Mouse (Mus musculus) c-Kit-positive CD71-positive TER-119-positive erythroid progenitor cells, embryonic 14.5 days (primary cell): ENCODE measurements around the gene Foxp1.

Experiments used
- DNase-seq: peaks from one replicate; pipeline ENCODE4 v3.0.0-alpha.2; 2013; ENCODE audit warnings: low spot score

Gene Foxp1

DNA sequence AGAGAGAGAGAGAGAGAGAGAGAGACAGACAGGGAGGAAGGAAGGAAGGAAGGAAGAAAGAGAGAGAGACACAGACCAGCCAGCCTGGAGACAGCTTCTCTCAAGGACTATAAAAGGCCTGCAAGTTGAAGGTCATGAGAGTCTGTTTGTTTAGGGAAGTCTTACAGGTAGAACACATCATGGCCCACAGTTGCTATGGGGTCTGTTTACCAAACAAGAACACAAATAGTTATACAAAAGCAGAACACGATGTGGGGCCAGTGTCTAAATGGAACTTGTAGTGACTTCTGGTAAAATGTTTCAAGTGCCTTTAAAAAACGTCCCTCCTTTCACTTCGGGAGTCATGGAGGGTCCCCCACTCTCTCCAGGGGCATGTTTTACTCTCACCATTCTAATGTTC lies 529.3 kb downstream of the Foxp1 start:
- no peak for DNase-seq

DNA sequence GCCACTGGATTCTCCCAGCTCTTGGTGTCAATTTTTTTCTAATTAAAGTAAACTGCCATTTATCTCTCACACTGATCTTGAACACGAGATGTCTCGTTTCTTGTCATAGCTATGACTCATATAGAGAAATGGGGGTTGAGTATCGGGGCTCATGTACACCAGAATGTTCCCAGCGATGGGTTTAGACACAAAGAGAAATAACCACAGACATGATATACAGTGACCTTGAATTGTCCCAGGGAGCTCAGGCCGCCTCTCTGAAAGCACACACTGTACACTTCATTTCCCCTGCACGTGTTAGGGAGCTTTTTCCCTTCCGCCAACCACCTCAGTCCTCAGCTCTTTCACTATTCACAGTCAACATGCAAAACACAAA lies 529.8 kb downstream of the Foxp1 start:
- no peak for DNase-seq

DNA sequence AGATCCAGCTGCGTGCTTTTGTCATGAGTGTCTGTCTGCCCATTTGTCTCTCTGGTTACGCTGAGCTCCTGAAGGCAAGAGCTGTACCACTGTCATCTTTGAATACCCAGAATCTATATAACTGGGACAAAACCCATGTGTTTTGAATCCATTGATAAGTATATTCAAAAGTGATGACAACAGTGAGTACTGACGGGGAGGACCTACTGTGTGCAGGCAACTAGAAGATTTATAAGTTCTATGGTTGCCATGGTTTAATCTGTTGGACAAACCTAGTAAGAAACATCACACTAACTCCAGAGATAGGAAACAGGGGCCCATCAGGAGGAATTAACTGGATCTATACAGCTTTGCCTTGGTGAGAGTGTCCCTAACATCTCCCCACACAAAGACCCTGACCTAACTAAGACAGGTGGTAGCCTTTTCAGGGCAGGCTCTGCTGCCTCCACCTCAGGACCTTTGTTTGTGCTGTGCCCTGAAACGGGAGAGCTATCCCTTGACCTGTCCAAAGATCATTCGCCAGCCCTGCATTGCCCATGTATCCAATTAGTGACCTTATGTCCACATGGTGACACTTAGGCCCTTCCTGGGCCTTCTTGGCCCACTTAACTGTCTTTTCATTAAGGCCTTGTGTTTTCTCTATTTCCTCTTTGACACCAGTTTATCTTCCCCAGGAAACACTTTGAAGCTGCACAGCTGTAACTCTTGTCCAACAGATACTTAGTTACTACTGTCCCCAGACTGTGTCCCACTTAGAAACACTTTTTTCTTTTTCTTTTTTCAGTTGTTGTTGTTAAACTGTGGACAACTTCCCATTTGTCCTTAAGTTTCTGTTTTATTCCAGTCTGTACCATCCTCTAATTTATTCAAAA lies 530.4 kb downstream of the Foxp1 start:
- DNase-seq = no peak

DNA sequence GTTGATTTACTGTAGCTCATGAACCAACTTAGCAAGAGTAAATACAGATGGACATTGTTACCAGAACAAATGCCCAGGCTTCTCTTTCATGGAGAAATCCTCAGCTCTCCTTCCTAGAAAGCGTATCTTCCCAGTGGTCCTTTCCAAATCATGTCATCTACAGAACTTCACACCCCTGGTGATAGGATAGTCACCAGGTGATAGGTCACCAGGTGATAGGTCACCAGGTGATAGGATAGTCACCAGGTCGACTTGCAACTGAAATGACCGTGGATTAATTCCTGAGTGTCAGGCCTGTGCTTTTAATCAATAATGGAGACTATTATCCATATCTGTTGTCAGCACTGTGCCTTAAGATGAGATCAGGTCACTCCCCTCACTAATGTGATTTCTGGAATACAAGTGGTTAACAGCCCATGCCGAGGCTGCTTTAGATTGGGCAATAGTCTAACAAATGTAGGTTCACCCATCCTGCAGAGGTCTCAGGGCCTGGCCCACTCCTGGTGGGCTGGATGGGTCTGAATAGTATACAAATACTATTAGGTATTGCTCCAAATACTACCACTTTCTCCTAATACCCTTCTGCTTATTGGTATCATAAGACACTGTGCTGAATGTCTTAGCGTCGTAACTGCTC lies 534.9 kb downstream of the Foxp1 start:
- DNase-seq = no peak

GRCm38 (mm10) chr6:98985452-98985851 lies 537.1 kb downstream of the Foxp1 start:
- DNase-seq = no peak

DNA sequence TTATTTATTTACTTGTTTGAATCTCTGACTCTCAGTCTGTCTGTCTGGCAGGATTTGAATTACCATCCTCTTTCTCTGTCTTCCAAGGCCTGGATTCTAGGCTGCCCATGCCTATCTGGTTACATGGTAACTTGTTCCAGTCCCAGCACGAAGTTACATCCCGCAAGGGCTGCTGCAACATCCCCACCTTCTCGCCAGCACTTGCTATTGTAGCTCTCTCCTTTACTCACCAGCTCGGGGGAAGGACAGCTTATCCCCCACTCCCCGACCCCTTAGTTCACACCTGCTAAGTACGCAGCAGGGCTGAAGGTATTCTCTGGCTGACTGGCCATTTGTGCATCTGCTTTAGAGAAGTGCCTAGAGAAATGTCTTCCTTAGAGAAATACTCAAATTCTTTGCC lies 537.9 kb downstream of the Foxp1 start:
- no peak for DNase-seq

DNA sequence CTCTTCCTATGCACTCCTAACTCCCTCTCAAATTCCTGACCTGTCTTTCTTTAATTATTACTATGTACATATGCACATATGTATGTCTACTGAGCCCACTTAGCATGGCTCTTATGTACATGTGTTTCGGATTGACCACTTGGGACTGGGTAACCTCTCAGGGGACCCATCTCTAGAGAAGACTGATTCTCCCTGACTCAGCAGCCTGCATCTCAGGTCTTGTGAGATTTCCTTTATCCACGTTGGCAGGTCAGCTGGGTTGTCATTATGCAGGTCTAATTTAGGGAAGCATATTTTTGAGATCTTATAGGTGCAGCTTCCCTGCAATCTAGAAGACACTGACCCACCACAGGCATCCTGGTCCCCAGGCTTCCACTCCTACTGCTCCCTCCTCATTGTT lies 538.5 kb downstream of the Foxp1 start:
- no peak for DNase-seq

DNA sequence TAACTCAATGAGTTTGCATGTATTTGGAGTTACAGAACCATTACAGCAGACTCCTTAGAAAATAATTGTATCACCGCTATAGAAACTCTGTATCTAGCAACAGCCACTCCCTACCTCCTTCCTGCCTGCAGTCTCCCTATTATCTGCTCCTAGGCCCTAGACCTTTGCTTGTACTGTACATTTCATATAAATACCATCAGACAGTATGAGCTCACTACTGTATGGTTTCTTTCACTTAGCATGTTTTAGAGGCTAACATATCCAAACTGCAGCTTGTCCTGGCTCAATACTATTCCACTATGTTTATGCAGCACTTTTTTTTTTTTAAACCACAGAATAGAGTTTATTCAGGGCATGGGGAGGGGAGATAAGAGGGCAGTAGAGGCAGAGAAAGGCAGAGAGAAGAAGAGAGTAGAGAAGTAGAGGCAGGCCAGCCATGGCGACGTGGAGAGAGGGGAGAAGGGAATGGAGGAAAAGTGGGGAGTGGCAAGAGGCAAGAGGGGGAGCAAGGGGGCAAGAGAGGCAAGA lies 539.1 kb downstream of the Foxp1 start:
- DNase-seq = no peak

DNA sequence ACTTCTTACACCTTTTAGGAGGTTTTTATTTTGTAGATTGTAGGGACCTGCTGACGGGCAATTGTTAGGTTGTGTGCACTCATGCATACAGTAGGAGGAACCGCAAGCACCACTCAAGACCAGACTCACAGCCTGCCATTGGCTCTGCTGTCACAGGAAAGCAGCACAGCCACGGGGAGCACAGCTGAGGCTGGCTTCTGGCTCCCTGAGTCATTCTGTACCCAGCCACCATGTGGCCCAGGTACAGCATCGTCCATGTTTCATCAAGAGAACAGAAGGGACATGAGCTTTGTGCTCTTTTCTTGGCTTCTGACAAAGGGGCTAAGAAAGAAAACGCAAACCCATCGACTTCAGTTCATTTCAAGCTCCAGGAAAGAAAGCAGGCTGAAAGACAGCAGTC lies 541.3 kb downstream of the Foxp1 start:
- DNase-seq = no peak

DNA sequence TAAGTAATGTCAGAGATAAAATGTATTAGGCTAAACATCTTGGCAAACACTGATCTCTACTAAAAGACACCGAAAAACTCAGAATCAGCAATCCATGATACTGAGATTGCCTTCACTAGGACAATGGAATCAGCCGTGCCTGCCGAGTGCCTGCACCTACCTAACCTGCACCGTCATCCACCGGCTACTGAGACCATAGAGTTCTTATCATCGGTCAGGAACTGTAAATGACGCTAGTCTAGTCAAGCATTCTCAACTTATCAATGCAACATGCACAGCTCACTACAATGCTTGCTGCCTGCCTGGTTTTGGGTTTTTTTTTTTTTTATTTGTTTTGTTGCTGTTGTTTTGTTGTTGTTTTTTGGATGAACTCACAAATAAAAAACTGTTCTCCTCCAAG lies 542.1 kb downstream of the Foxp1 start:
- DNase-seq = no peak

DNA sequence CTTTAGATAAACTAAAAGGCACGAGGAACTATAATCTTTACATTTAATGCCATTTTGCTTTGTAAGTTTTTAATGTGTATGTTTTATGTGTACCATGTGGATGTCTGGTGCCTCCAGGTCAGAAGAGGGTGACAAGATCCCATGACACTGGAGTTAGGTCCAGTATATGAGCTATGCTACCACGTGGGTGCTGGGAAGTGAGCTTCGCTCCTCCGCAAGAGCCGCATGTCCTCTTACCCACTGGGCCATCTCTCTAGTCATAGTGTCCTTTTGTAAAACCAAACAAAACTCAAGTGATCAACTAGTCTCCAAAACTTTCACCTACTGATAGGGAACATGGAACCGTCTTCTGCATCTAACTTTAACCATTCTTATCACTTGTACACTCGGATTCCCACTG lies 542.5 kb downstream of the Foxp1 start:
- no peak for DNase-seq

DNA sequence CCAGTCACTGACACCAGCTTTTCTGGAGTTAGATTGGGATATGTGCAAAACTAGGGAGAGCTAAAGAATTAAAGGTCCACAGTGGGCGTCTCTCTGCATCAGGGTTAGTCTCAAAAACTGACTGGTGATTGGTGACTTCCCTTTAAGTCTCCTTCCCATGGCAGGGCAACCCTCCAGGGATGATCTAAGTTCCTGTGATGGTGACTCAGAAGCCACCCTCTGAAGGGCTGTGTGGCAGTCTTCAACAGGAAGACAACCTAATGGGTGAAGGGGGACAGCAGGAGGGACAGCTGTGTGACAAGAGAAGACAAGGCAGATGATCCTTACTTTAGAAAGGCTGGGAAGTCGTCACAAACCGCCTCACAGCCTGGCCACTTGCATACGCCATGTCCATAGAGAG lies 544.7 kb downstream of the Foxp1 start:
- no peak for DNase-seq

DNA sequence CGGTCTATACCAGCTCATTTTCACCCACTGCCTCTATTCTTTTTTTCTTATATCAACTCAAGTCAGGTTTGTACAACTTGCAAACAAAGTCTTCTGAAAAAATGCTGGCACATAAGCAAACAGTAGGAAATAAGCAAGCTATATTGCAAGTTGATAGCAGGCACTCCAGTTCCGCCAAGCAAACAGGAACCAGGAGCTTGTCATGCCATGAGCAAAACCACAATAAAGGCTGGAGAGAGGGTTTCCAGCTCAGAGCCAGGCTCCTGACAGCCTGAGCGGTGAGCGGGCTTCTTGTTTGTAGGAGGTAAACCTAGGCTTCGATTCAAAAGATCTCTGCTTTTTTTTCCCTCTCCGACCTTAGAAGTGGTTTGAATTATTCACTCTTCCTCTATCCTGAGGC lies 546.6 kb downstream of the Foxp1 start:
- no peak for DNase-seq

GRCm38 (mm10) chr6:98973433-98973832 lies 549.1 kb downstream of the Foxp1 start:
- no peak for DNase-seq

GRCm38 (mm10) chr6:98972404-98972803 lies 550.1 kb downstream of the Foxp1 start:
- DNase-seq = no peak

GRCm38 (mm10) chr6:98959333-98959732 lies 563.2 kb downstream of the Foxp1 start:
- DNase-seq = no peak

- no peak for DNase-seq
Observed at GRCm38 (mm10) chr6:98956522-98957169, 565.9 kb downstream of the Foxp1 start.

GRCm38 (mm10) chr6:98955706-98956105 lies 566.8 kb downstream of the Foxp1 start:
- no peak for DNase-seq

- DNase-seq = no peak
Observed at GRCm38 (mm10) chr6:98954439-98954838, 568.1 kb downstream of the Foxp1 start.

DNA sequence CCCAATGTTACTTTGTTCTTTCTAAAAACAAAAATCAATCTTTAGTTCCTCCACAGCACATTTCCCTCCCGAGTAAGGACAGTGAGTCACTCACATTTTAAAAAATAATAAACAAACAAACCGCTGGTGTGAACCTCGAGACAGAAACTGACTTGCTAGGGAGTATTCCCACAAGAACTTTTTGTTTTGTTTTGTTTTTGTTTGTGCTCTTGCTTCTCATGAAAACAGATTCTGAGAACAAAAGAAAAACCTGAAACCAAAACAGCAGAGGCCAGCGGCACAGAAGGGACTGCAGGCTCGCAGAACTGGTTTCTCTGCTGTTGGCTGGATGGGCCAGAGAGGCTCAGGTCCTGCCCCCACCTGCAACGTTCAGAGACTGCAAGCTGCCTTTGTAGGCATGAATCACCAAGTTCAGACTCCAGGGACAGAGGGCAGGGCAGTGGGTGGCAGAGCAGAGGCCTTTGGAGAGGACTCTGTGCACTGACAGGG lies 572.8 kb downstream of the Foxp1 start:
- no peak for DNase-seq

GRCm38 (mm10) chr6:98949286-98949685 lies 573.2 kb downstream of the Foxp1 start:
- DNase-seq = no peak
